Mouse (Mus musculus) embryonic fibroblast, embryonic 13.5 days (primary cell): ENCODE data around the gene Ptk6.

Experiments used
- CTCF ChIP-seq: IDR thresholded peaks from 2 replicates; pipeline ENCODE4 v1.5.1; 2011; ENCODE audit warnings: mild to moderate bottlenecking, control low read depth, low read length, moderate library complexity, borderline replicate concordance; ENCODE audit not compliant: insufficient read depth
- POLR2A ChIP-seq: IDR thresholded peaks from 2 replicates; pipeline ENCODE4 v1.6.1; 2011; ENCODE audit warnings: low read depth, mild to moderate bottlenecking, control low read depth, low read length, moderate library complexity

DNA sequence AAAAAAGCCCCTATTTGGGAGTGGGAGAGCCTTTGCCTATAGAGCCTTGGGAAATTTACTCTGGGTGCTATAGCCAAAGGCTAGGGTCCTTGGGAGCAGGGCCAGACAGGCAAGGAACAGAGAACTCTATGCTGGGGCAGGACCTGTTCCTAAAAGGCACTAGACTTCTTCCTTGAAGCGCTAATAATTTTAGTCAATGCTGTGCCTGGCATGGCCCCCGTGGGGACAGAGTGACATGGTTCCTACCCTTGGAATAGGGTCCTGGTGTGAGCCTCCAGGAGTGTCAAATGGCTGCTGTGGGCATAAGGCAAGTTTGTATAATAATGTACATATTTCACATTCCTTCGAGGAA is 39.7 kb upstream of the Ptk6 start:
- no peak for TF ChIP-seq CTCF
- no peak; the same call in 1 of the 2 replicates for TF ChIP-seq POLR2A
